Mouse (Mus musculus): ENCODE results near the gene Pappa. TPM values are rescaled to one million over a fixed set of nuclear protein-coding genes. Genes with fewer than 3 reads are reported as not detected.

The Pappa gene
- polyA plus RNA-seq, 1 experiment from 2014 or later = 0.82 TPM

DNA sequence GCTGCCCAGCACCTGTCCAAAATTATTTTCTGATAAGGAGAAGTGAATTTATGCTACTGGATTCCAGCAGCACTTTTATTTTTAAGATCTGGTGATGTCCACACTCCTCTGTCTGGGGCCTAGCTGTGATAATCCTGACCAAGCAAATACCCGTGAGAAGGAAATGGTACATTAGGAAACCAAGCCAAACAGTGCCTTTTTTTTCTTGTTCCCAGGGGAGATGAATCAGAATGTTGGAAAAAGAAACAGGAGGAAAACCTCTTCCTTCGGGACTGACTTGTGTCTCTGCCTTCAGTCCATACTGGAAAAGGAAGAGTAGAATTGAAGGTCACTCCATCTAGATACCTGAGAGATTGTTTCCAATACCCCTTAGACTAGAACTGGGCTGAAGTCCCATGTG is 63.3 kb downstream of the Pappa start:
- no peaks in the 10 kb centered on the region for H3K9me3 ChIP-seq
- ATAC-seq (ENCODE audit: low FRiP score, low read depth) = no peak
- H3K36me3 ChIP-seq = no peaks in the 10 kb centered on the region
- H3K4me1 ChIP-seq (replicated peaks) = no peaks in the 10 kb centered on the region
- H3K4me2 ChIP-seq = no peak overlapping the region
- no peak overlapping the region for H3K4me3 ChIP-seq
- no peak overlapping the region for H3K27ac ChIP-seq (replicated peaks)
- H3K9ac ChIP-seq = no peak overlapping the region
- WGBS = 78% methylated on average over 2 of the region's 2 CpGs
- H3K27me3 ChIP-seq = no peaks in the 10 kb centered on the region

DNA sequence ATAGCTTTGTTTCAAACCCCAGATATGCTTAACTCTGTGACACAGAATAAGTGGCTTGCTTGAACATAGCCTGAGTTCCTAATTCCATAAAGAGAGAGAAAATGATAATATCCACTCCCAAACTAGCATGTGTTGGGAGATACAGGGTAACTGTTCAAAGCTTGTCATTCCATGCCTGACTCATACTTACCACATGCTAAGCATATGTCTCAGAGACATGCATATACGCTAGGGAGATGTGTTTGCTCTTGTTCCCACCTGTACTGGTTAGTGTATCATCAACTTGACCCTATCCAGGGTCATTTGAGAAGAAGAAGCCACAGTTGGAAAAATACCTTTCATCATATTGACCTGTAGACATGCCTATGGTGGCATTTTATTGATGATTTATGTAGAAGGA is 63.7 kb downstream of the Pappa start:
- ATAC-seq (ENCODE audit: low FRiP score, low read depth) = no peak
- 93% methylated on average over 1 of the region's 1 CpGs for WGBS
- no peak overlapping the region for H3K4me2 ChIP-seq

DNA sequence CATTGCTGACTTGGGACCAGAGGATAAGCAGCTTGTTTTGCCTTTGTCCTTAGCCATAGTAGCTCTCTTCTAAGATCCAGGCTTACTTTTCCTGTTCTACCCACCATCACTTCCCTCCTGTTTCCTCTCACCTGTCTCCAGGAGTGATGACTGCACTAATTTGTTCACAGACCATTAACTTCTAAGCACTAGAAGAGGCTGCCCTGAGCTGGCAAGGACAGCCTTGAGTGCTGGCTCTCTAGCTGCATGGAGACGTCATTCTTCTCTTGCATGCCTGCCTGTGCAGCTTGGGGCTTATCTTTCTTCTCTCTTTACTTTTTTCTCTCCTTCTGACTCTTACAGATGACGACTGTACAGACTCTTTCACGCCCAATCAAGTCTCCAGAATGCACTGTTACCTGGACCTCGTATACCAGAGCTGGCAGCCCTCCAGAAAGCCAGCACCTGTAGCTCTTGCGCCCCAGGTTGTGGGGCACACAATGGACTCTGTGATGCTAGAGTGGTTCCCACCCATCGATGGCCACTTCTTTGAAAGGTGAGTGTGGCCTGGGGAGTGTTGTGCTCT is 65.0 kb downstream of the Pappa start:
- no peak; the same call in 1 of the 2 replicates for ATAC-seq (ENCODE audit: low FRiP score, low read depth)
- 76% methylated on average over 6 of the region's 6 CpGs for WGBS
- H3K27ac ChIP-seq (replicated peaks) = no peak overlapping the region

More for the DNA sequence above, 63.7 kb downstream of the Pappa start:
- Histone ChIP-seq H3K4me1 (replicated peaks) (no peaks in the 10 kb centered on the region), H3K36me3 (no peaks in the 10 kb centered on the region), H3K27me3 (no peaks in the 10 kb centered on the region), H3K9me3 (no peaks in the 10 kb centered on the region), H3K9ac (no peak overlapping the region), H3K27ac (replicated peaks) (no peak overlapping the region), H3K4me3 (no peak overlapping the region)

DNA sequence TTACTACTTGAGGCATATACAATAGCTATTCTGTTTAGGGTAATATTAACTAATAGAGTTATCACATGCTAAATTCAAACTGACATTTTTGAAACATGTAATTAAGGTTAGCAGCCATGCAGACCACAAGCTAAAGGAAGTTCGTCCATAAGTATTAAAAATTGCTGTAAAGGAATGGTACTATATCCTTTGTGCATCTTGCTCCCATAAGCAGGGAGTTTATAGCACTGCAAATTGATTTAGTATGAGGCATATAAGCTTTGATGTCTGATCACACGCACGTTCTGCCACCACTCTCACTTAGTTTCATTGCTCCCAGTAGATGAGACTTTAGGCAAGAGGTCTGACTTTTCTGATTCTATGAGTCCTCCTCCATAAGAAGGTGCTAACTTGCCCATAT is 68.8 kb downstream of the Pappa start:
- H3K36me3 ChIP-seq = no peaks in the 10 kb centered on the region
- no peaks in the 10 kb centered on the region for H3K9me3 ChIP-seq
- H3K4me3 ChIP-seq = no peak overlapping the region
- no peak overlapping the region for H3K4me2 ChIP-seq
- no peaks in the 10 kb centered on the region for H3K4me1 ChIP-seq (replicated peaks)
- H3K9ac ChIP-seq = no peak overlapping the region
- no peak for ATAC-seq (ENCODE audit: low FRiP score, low read depth)
- no peak overlapping the region for H3K27ac ChIP-seq (replicated peaks)
- 83% methylated on average over 3 of the region's 3 CpGs for WGBS
- H3K27me3 ChIP-seq = no peaks in the 10 kb centered on the region

More for the DNA sequence above, 65.0 kb downstream of the Pappa start:
- Histone ChIP-seq H3K9me3 (no peaks in the 10 kb centered on the region), H3K27me3 (no peaks in the 10 kb centered on the region), H3K4me1 (replicated peaks) (no peaks in the 10 kb centered on the region), H3K4me3 (no peak overlapping the region), H3K9ac (no peak overlapping the region), H3K4me2 (no peak overlapping the region), H3K36me3 (no peaks in the 10 kb centered on the region)

DNA sequence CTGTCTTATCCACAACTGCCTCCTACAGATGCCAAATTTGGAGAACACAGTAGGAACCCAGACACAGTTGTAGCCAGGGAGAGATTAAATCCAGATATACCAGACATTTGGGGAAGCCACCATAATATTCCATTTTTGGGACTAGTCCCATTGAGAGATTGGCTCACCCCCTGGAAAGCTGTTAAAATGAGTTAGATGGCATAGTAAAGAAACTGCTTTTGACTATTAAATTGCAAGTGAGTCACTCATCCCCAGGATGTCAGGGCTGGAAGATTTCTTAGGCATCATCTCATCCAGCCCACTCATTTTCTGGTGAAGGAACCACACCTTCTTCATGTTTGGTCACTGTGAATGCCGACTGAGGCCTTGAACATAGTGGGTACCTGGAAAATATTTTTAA is 72.0 kb downstream of the Pappa start:
- Histone ChIP-seq H3K36me3 (no peaks in the 10 kb centered on the region), H3K9me3 (no peaks in the 10 kb centered on the region), H3K4me3 (no peak overlapping the region), H3K27ac (replicated peaks) (no peak overlapping the region), H3K27me3 (no peaks in the 10 kb centered on the region), H3K4me2 (no peak overlapping the region), H3K4me1 (replicated peaks) (no peaks in the 10 kb centered on the region), H3K9ac (no peak overlapping the region)
- WGBS = 89% methylated on average over 1 of the region's 1 CpGs
- no peak for ATAC-seq (ENCODE audit: low FRiP score, low read depth)

DNA sequence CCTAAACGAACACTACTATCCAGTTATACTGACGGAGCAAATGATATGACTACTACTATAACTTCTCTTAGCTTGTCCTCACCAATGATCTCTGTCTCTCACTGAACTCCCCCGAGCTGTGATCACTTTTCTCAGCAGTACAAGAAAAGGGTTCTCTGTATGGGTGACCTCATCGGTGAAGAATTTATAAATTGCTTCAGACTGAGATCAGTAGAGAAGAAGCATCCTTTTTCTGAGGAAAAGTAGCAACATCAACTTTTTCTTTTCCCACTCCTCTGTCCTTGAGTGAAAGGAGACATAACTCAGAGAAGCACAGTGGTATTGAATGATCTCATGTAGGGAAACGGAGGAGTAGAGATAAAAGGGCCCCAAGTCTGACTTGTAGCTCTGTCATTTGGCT is 79.7 kb downstream of the Pappa start:
- Histone ChIP-seq H3K4me1 (replicated peaks) (no peaks in the 10 kb centered on the region), H3K9me3 (no peaks in the 10 kb centered on the region), H3K27ac (replicated peaks) (no peak overlapping the region), H3K4me3 (no peak overlapping the region), H3K4me2 (no peak overlapping the region), H3K27me3 (no peaks in the 10 kb centered on the region), H3K9ac (no peak overlapping the region), H3K36me3 (no peaks in the 10 kb centered on the region)
- WGBS = 91% methylated on average over 5 of the region's 5 CpGs
- no peak for ATAC-seq (ENCODE audit: low FRiP score, low read depth)

DNA sequence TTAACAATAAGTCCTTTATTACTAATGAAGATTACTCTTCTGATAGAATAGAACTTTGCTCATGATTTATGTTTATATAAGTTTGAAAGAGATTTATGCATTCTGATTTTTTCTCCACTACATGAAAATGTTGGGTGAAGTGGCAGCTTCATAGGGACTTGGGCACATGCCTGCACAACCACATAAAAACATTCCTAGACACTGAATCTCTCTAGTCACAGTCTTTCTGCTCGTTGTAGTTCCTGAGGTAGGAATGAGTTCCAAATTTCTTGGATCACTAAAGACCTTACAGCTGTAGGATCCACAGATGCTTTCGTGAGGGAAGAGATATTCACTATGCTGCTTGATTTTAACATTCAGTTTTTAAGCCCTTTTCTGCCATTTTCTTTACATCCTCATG is 81.5 kb downstream of the Pappa start:
- H3K4me1 ChIP-seq (replicated peaks) = no peaks in the 10 kb centered on the region
- no peak overlapping the region for H3K4me2 ChIP-seq
- H3K27me3 ChIP-seq = no peaks in the 10 kb centered on the region
- H3K9me3 ChIP-seq = no peaks in the 10 kb centered on the region
- no peaks in the 10 kb centered on the region for H3K36me3 ChIP-seq
- H3K9ac ChIP-seq = no peak overlapping the region
- 92% methylated on average over 2 of the region's 2 CpGs for WGBS
- H3K4me3 ChIP-seq = no peak overlapping the region
- no peak for ATAC-seq (ENCODE audit: low FRiP score, low read depth)
- H3K27ac ChIP-seq (replicated peaks) = no peak overlapping the region

DNA sequence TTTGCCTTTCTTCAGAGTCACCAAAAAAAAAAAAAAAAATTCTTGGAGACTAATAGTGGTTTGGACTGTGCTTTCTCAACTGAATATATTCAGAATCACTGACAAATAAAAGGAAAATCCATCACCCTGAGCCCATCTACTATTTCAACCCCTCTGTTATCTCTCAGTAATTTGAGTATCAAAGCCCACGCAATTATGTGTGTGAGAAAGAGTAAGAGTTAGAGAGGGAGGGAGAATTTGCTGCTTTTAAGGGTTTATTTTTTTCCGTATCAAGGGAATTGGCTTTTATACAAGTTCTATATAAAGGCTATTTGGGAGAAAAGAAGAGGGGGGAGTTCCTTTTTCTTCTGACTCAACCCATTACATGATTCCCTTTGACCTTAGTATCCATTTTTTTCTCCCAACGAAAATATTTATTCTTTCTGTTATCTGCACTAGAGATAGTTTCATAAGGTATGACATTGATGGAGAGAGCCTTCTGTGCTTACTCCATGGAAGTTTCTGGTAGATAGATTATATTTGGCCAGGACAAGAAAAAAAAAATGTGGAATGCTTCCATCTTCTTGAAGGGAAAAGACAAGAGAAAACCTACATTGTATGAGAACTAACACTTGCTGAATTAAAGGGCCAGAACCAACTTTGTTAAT is 85.5 kb downstream of the Pappa start:
- no peaks in the 10 kb centered on the region for H3K27me3 ChIP-seq
- no peak for ATAC-seq (ENCODE audit: low FRiP score, low read depth)
- no peak overlapping the region for H3K4me2 ChIP-seq
- H3K9ac ChIP-seq = no peak overlapping the region
- no peak overlapping the region for H3K27ac ChIP-seq (replicated peaks)
- no peaks in the 10 kb centered on the region for H3K4me1 ChIP-seq (replicated peaks)
- no peak overlapping the region for H3K4me3 ChIP-seq
- H3K36me3 ChIP-seq = no peaks in the 10 kb centered on the region
- 86% methylated on average over 3 of the region's 3 CpGs for WGBS
- no peaks in the 10 kb centered on the region for H3K9me3 ChIP-seq

DNA sequence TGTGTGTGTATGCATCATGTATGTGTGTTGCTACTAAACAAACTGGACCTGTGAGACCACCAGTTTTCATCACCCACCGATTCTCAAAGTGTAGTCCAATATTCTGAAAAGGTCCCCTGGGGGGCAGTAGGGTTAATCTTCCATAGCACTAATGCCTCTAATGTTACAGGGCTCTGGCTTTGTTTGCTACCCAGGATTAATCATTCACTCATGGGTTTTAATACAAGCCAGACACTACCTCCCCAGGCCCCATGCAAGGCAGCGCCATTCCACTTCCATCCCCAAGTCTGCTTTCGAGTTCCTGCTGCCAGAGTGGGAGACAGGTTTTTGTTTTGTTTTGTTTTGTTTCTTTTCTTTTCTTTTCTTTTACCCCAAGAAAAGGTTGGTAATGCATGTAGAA is 92.7 kb downstream of the Pappa start:
- no peaks in the 10 kb centered on the region for H3K4me1 ChIP-seq (replicated peaks)
- no peak for ATAC-seq (ENCODE audit: low FRiP score, low read depth)
- H3K9ac ChIP-seq = no peak overlapping the region
- H3K4me2 ChIP-seq = no peak overlapping the region
- no peaks in the 10 kb centered on the region for H3K36me3 ChIP-seq
- WGBS = 22% methylated on average over 3 of the region's 3 CpGs
- no peak overlapping the region for H3K27ac ChIP-seq (replicated peaks)
- no peaks in the 10 kb centered on the region for H3K9me3 ChIP-seq
- no peak overlapping the region for H3K4me3 ChIP-seq
- no peaks in the 10 kb centered on the region for H3K27me3 ChIP-seq

DNA sequence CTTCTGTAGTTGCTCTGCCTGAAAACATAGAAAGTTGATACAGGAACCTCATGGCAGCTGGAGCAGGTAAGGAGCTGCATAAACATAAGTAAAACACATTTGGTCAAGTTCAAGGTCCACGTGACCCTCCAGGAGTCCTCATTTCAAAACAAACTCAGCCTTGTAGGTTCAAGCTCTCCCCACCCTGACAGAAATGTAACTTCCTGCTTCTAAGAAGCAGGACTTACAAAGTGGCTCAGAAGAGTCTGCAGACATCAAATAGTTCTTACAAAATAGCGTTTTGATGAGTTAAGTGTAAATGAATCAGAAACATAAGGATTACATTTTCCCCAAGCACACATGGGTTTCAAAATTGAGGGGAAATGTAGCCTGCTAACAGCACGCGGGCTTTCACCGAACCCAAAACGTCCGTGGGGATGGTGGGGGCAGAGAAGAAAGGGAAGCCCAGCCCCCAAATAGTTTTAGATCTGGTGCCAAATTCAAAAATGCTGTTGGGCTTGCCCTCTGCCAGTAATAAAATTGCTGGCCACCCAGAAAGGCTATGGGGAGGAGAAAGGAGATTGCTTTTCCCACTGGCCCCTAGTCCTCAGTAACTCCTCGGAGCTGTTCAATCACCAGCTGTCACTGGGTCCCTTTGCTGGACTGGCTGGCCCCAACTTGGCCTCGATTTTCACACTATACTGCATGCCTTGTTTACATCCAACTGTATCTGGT is 93.8 kb downstream of the Pappa start:
- H3K36me3 ChIP-seq = no peaks in the 10 kb centered on the region
- 52% methylated on average over 9 of the region's 9 CpGs for WGBS
- H3K27me3 ChIP-seq = no peaks in the 10 kb centered on the region
- no peak overlapping the region for H3K4me3 ChIP-seq
- ATAC-seq (ENCODE audit: low FRiP score, low read depth) = 0 out of 2 replicates have a peak, but pooled peaks have one; percentile 30
- no peak overlapping the region for H3K9ac ChIP-seq
- no peak overlapping the region for H3K4me2 ChIP-seq
- no peak overlapping the region for H3K27ac ChIP-seq (replicated peaks)
- H3K4me1 ChIP-seq (replicated peaks) = no peaks in the 10 kb centered on the region
- no peaks in the 10 kb centered on the region for H3K9me3 ChIP-seq

DNA sequence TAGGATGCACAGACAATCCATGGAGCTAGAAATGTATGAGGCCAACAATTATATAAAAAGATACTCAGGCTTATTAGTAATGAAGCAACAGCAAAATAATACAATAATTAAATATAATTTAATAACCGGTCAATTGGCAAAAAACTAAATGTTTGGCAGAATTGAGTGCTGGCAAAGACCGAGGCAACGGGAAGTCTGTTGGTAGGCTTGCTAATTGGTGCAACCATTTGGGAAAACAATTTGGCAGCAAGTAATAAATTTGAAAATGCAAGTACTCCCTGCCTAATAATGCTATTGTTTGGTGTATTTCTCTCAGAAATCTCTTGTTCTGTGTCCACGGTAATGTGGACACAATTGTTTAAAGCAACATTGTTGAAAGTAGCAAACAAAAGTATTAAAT is 99.9 kb downstream of the Pappa start:
- Histone ChIP-seq H3K9me3 (no peaks in the 10 kb centered on the region), H3K27ac (replicated peaks) (no peak overlapping the region), H3K9ac (no peak overlapping the region), H3K4me2 (no peak overlapping the region), H3K4me1 (replicated peaks) (no peaks in the 10 kb centered on the region), H3K36me3 (no peaks in the 10 kb centered on the region), H3K27me3 (no peaks in the 10 kb centered on the region), H3K4me3 (no peak overlapping the region)
- ATAC-seq (ENCODE audit: low FRiP score, low read depth) = no peak
- 68% methylated on average over 4 of the region's 4 CpGs for WGBS

DNA sequence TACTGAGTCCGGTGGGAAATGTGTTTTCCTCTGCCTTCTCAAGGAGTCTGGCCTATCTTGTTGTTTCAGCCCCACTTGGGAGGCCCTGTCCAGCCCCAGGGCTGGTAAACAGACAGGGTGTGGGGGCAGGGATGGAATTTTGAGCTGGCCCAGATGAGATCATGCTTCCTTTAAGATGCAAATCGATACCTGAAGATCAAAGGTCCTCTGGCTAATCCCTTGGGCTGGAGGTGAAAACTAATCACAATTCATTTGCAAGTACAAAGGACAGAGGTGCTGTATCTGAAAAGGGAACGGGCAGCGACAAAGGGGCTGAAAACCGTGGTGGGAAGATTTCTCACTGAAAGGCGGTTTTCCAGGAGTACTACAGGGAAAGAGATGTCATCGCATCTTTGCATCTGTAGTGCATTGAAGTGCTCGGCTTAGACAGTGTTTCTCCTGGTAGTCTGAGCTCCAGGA is 114.6 kb downstream of the Pappa start:
- Histone ChIP-seq H3K27me3 (no peaks in the 10 kb centered on the region), H3K4me1 (replicated peaks) (no peaks in the 10 kb centered on the region; the same call in 1 of the 2 replicates), H3K9me3 (no peaks in the 10 kb centered on the region), H3K36me3 (no peaks in the 10 kb centered on the region), H3K9ac (no peak overlapping the region), H3K4me3 (no peak overlapping the region), H3K27ac (replicated peaks) (no peak overlapping the region), H3K4me2 (no peak overlapping the region)
- ATAC-seq (ENCODE audit: low FRiP score, low read depth) = no peak
- 9% methylated on average over 8 of the region's 8 CpGs for WGBS
